Mouse (Mus musculus) midbrain, embryonic 16.5 days (tissue): ENCODE measurements around the gene Trim13. TPM values are rescaled to one million over a fixed set of nuclear protein-coding genes. Genes with fewer than 3 reads are reported as not detected.

Experiments
- ATAC-seq: fragments of 200-750 bp; cut with Nextera tagmentation; 2 replicates; pipeline ENCODE4 v1.8.0; 2017; ENCODE audit warnings: moderate TSS enrichment
- H3K27ac ChIP-seq: fragments of 300-500 bp; sonication (generic); 2 replicates; pipeline ENCODE4 v1.5.1; 2014; ENCODE audit warnings: mild to moderate bottlenecking, low read length, mixed read lengths
- H3K27me3 ChIP-seq: fragments of 300-500 bp; sonication (generic); 2 replicates; pipeline ENCODE4 v1.6.1; 2014; ENCODE audit warnings: low read depth, low read length, mixed read lengths; ENCODE audit not compliant: control insufficient read depth, insufficient read depth
- H3K36me3 ChIP-seq: fragments of 300-500 bp; sonication (generic); 2 replicates; pipeline ENCODE4 v1.6.1; 2014; ENCODE audit warnings: mild to moderate bottlenecking, low read length, moderate library complexity, mixed read lengths; ENCODE audit not compliant: control insufficient read depth, insufficient read depth
- H3K4me1 ChIP-seq: fragments of 300-500 bp; sonication (generic); 2 replicates; pipeline ENCODE4 v1.6.1; 2014; ENCODE audit warnings: mild to moderate bottlenecking, low read length, mixed read lengths; ENCODE audit not compliant: control insufficient read depth, insufficient read depth
- H3K4me2 ChIP-seq: fragments of 300-500 bp; sonication (generic); 2 replicates; pipeline ENCODE4 v1.6.1; 2014; ENCODE audit warnings: mild to moderate bottlenecking, low read length, mixed read lengths
- H3K4me3 ChIP-seq: fragments of 300-500 bp; sonication (generic); 2 replicates; pipeline ENCODE4 v1.5.1; 2014; ENCODE audit warnings: low read depth, mild to moderate bottlenecking, low read length, moderate library complexity, mixed read lengths
- H3K9ac ChIP-seq: fragments of 300-500 bp; sonication (generic); 2 replicates; pipeline ENCODE4 v1.6.1; 2014; ENCODE audit warnings: low read depth, low read length, mixed read lengths
- H3K9me3 ChIP-seq: fragments of 300-500 bp; sonication (generic); replicated peaks from 2 replicates; pipeline ENCODE4 v1.6.1; 2014; ENCODE audit warnings: mild to moderate bottlenecking, low read length, mixed read lengths; ENCODE audit not compliant: control insufficient read depth, poor library complexity, severe bottlenecking
- WGBS: fragments of 180-500 bp; shearing (Covaris S2); extraction: QIAGEN DNeasy Blood & Tissue Kit; methylation state at CpG from one replicate; pipeline ENCODE4 v1.1.7; 2014; 5-methylcytosine and 5-hydroxymethylcytosine counted together
- polyA plus RNA-seq: library from polyadenylated mRNA; unstranded; fragments of >200 nt; fragmentation: Nextera tagmentation; extraction: Ambion mirVana; gene quantifications from 2 replicates; pipeline ENCODE4 v1.2.1, GENCODE M21; 2015

The Trim13 gene
- polyA plus RNA-seq, 1 experiment from 2014 or later: 48.8 TPM

DNA sequence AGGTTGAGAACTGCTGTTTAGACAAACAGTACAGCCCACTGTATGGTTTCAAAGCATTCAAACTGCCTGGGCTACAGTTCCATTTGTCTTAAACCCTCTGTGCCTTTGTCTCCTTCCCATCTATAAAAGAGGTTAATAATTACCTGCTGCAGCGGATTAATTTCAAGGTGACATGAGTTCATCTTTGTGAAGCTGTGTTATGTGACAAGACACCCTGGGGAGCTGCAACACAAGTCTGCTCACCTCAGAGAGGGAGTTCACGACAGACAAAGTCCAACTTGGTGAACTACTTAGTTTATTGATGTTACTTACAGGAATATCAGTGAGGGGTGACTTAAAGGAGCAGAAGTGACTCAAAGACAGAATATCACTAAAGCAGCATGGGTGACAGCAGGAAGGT lies 25.9 kb upstream of the Trim13 start:
- no peak for ATAC-seq
- Histone ChIP-seq H3K4me1 (no peaks in the 10 kb centered on the region), H3K36me3 (no peaks in the 10 kb centered on the region), H3K9ac (no peak overlapping the region), H3K4me3 (no peak overlapping the region), H3K4me2 (no peak overlapping the region), H3K27ac (no peak overlapping the region), H3K9me3 (no peaks in the 10 kb centered on the region), H3K27me3 (no peaks in the 10 kb centered on the region)
- 75% methylated on average over 2 of the region's 2 CpGs for WGBS

DNA sequence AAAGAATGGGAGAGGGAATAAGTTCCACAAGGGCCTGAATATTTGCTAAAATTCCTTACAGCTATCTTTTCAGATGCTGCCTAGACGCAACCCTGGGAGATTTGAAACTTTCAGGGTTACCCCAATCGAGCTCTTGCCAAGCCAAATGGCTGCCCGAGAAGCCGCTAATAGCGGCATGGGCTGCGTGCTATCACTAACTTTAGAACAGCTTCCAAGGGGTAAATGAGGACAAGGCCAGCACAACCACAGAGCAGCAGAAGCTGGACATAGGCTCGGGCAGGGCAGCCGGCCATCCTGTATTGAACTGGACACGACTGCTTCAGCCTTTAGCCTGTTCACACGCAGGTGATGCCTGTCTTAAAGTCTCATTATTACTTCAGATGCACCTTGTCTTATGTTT lies 23.0 kb upstream of the Trim13 start:
- ATAC-seq: no peak
- Histone ChIP-seq H3K27me3 (no peaks in the 10 kb centered on the region), H3K27ac (no peak overlapping the region), H3K9me3 (no peaks in the 10 kb centered on the region), H3K4me3 (no peak overlapping the region), H3K4me2 (no peak overlapping the region), H3K36me3 (no peaks in the 10 kb centered on the region), H3K4me1 (no peaks in the 10 kb centered on the region), H3K9ac (no peak overlapping the region)
- 91% methylated on average over 10 of the region's 10 CpGs for WGBS

- no peak overlapping the region for H3K27ac ChIP-seq
- 92% methylated on average over 8 of the region's 8 CpGs for WGBS
- no peak overlapping the region for H3K4me3 ChIP-seq
- no peak for ATAC-seq
- no peak overlapping the region for H3K4me2 ChIP-seq
- H3K9me3 ChIP-seq: no peaks in the 10 kb centered on the region
- no peak overlapping the region for H3K9ac ChIP-seq
- no peaks in the 10 kb centered on the region for H3K27me3 ChIP-seq
- H3K36me3 ChIP-seq: no peaks in the 10 kb centered on the region
- no peaks in the 10 kb centered on the region for H3K4me1 ChIP-seq
Measured at GRCm38 (mm10) chr14:61575941-61576340, 22.1 kb upstream of the Trim13 start.

DNA sequence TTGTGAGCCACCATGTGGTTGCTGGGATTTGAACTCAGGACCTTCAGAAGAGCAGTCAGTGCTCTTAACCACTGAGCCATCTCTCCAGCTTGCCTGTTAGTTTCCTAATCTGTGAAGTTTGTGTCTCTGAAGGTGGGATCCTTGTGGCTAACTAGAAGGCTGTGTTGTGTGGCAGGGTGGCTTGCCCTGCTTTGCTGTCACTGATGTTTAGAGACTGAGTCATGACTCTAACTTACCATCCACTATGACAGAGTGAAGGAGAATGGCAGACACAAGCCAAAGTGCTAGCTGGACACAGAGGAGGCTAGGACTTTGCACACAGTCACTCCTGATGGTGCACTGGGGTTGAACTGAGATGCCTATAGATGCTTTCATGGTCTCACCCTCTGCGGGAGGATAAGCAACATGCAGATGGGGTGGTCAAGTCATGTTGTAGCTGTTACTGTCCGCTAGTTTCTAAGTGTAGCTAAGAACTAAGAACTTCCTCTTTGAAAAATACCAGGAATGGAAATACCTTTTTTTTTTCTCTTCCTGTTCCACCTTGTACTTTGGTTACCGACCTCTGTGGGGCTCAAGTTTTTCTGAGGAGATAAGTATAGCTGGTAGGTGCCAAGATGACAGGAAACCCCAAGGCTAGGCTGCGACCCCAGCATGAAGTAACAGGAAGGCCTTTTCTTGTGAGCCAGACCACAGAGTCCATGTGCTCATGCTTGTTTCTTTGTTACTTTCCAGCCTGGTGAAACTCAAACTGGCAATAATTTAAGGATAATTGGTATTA lies 8.6 kb upstream of the Trim13 start:
- Histone ChIP-seq H3K27me3 (no peaks in the 10 kb centered on the region), H3K4me1 (no peaks in the 10 kb centered on the region), H3K9ac (no peak overlapping the region), H3K4me3 (no peak overlapping the region), H3K27ac (no peak overlapping the region), H3K36me3 (no peaks in the 10 kb centered on the region), H3K4me2 (no peak overlapping the region), H3K9me3 (no peaks in the 10 kb centered on the region)
- ATAC-seq: no peak
- 89% methylated on average over 4 of the region's 4 CpGs for WGBS

DNA sequence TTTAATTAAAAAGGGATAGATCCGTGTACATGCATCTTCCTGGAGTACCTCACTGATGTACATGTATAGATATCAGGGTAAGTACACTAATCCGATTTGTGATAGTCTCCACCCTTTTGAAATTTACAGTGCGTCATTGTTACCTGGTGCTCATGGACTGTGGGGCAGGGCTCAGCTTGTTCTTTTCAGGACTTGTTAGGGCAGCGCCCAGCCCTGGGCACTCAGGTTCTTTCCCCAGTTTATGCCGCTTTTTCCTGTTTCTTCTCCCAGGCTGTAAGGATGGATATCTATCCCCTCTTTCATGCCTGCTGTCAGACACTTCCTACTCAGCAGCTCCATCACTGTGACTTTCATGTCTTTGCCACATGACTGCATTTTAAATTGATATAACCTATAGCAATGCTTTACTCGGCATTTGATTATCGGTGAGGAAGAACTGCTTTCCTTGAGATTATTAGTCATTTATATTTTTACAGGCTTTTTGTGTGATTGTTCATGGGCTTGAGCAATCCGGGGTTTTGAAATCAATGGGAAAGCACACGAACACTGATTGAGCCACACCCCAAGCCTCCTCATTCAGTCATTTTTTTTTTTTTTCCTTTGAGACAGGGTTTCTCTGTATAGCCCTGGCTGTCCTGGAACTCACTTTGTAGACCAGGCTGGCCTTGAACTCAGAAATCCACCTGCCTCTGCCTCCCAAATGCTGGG lies 1.2 kb upstream of the Trim13 start:
- no peak overlapping the region for H3K27ac ChIP-seq
- no peak overlapping the region for H3K4me2 ChIP-seq
- H3K9me3 ChIP-seq: no peaks in the 10 kb centered on the region
- H3K4me1 ChIP-seq: peaks cover 17% of the 10 kb centered on the region
- no peak overlapping the region for H3K4me3 ChIP-seq
- H3K9ac ChIP-seq: no peak overlapping the region
- no peaks in the 10 kb centered on the region for H3K27me3 ChIP-seq
- WGBS: 93% methylated on average over 9 of the region's 9 CpGs
- no peak for ATAC-seq
- H3K36me3 ChIP-seq: no peaks in the 10 kb centered on the region

GRCm38 (mm10) chr14:61599057-61599806 lies 1.2 kb downstream of the Trim13 start:
- H3K9ac ChIP-seq: peak overlapping the region; percentile 91
- H3K9me3 ChIP-seq: no peaks in the 10 kb centered on the region
- H3K4me2 ChIP-seq: peak overlapping the region; percentile 85
- 7% methylated on average over 44 of the region's 44 CpGs for WGBS
- H3K27me3 ChIP-seq: no peaks in the 10 kb centered on the region
- H3K4me1 ChIP-seq: peaks cover 22% of the 10 kb centered on the region
- H3K27ac ChIP-seq: peak overlapping the region; percentile 79
- H3K4me3 ChIP-seq: peak overlapping the region; percentile 84
- H3K36me3 ChIP-seq: peaks cover 5% of the 10 kb centered on the region; the same call in 1 of the 2 replicates
- peak; percentile 98 for ATAC-seq

DNA sequence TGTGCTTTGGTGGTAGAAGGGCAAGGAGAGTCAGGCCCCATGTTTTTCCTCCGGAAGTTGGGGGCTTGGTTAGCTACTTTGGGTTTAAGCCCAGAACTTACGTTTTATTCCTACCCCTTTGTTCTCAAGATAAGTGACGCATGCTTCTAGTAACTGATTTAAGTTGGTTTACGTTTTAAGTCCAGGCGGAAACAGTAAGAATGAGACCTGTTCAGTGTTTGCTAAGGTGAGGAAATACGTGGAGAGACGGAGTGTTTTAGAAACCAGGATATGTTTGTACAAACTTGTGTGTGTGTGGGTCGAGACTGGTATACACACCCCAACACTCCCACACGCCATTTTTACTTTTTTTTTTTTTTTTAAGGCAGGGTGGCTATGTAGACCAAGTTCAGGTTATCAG lies 3.3 kb downstream of the Trim13 start:
- H3K9me3 ChIP-seq: no peaks in the 10 kb centered on the region
- 89% methylated on average over 9 of the region's 9 CpGs for WGBS
- no peak overlapping the region for H3K9ac ChIP-seq
- H3K27ac ChIP-seq: no peak overlapping the region
- ATAC-seq: no peak
- H3K4me1 ChIP-seq: peaks cover 22% of the 10 kb centered on the region
- H3K36me3 ChIP-seq: peaks cover 22% of the 10 kb centered on the region
- H3K4me3 ChIP-seq: no peak overlapping the region
- H3K4me2 ChIP-seq: peak overlapping the region; percentile 85
- no peaks in the 10 kb centered on the region for H3K27me3 ChIP-seq

DNA sequence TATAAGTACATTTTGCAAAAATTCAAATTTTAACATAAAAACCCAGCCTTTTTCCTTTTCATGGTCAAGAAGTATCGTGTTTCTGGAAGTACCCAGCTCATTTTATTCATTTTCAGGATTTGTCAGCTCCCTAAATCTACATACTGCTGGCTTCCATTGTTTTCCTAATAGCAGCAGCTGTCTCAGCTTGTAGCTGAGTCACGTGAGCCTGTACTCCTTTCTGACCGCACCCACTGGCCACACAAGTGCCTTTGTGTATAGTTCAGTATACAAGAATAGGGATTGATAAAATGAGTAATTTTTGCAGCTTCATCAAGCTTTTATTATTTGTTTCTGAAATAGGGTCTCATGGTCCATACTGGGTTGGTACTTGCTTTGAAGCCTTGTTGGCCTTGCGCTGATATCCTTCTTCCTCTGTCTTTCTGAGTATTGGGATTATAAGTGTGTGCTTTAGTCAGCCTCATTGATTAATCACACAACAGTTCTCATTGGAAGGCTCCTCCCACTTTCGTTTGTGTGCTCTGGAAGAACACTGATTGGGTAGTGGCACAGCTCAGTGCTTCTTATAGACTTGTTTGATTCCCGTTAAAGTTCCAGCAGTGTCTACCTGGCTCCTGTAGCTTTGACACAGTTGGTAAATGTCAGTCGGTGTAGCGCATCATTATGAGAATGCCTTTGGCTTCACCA lies 5.2 kb downstream of the Trim13 start:
- ATAC-seq: no peak
- Histone ChIP-seq H3K4me2 (no peak overlapping the region), H3K36me3 (peaks cover 29% of the 10 kb centered on the region), H3K4me3 (no peak overlapping the region), H3K9me3 (no peaks in the 10 kb centered on the region), H3K9ac (no peak overlapping the region), H3K27me3 (no peaks in the 10 kb centered on the region), H3K27ac (no peak overlapping the region), H3K4me1 (peaks cover 22% of the 10 kb centered on the region)
- WGBS: 57% methylated on average over 8 of the region's 8 CpGs
